Mouse (Mus musculus) urinary bladder, postnatal 14 days (tissue): ENCODE data around the gene Gm13757.
"Not testable (repeated sequence)": the region's sequence is repeated elsewhere in the genome, so short reads cannot be mapped to it uniquely, and the experiment has no call there.

Experiments
- DNase-seq: peaks from one replicate; pipeline ENCODE4 v3.0.0; 2021; ENCODE audit warnings: low spot score

Gene Gm13757

DNA sequence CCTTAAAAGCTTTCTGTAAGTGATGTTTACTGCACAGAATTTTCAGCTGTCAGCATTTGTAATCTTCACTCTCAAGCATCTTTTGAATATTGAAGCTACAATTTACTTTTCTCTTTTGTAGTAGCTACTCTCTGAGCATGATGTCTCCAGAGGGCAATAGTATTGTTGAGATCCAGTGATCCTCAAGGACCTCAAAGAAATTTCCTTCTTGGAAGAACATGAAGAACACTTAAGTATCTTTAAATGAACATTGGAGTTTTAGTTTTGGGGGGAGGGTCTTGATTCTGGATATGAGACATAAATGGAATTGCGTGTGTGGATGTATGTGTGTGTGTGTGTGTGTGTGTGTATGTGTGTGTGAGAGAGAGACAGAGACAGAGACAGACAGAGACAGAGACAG lies at the start of gene Gm13757:
TSS of gene Gm13757 (minus strand) at position 101 of the 400 bp plus-strand sequence.
- DNase-seq: no peak

DNA sequence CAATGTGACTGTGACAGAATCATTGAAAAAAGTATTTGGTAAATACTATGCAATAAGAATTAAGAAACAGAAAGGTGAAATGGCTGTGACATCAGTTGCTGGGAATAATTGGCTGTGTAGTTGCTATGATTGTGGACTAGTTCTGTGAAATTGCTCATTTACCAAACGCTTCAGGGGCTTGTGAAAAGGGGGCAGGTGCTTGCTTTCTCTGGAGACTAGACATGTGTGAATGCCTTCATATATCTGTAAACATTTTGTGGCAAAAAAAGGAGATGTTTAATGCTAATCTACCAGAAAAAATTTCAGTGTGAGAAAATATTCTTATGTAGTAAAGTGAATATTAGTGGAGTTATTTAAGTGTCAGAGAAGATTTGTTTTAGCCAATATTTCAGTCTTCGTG lies 44.1 kb upstream of the Gm13757 start, which contains the start of gene Olfr1185-ps1:
TSS of gene Olfr1185-ps1 (plus strand) at position 301 of the 400 bp plus-strand sequence.
- DNase-seq: no peak

DNA sequence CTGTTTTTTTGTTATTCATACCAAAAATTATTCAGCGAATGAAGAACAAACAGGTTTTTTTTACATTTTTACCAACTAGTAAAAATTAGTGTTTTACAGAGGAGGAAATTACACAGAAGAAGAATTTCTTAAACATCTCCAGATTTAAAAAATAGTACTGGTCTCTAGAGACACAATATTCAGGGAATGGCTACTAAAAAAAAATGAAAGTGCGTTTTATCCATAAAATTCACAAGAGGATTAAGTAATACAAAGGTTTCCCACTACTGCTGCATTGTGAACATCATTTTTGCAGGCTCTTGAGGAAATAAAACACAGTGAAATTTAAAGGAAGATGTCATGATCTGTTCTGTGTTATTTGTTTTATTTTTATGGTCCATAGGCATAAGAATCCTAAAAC lies 34.4 kb upstream of the Gm13757 start, which contains the start of gene Olfr1184:
TSS of gene Olfr1184 (plus strand) at position 301 of the 400 bp plus-strand sequence.
- no peak for DNase-seq

DNA sequence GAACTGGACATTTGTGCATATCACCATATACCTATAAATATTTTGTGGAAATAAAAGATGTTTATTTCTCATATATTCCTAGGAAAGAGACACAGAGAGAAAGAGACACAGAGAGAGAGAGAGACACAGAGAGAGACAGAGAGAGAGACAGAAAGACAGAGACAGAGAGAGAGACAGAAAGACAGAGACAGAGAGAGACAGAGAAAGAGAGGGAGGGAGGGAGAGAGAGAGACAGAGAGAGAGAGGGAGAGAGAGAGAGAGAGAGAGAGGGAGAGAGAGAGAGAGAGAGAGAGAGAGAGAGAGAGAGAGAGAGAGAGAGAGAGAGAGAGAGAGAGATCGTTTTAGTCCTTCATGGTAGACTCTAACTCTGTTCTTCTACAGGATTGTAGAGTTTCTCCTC lies 5.6 kb upstream of the Gm13757 start, which contains the start of gene Olfr1183:
TSS of gene Olfr1183 (plus strand) at position 301 of the 400 bp plus-strand sequence.
- DNase-seq: not testable (repeated sequence)

DNA sequence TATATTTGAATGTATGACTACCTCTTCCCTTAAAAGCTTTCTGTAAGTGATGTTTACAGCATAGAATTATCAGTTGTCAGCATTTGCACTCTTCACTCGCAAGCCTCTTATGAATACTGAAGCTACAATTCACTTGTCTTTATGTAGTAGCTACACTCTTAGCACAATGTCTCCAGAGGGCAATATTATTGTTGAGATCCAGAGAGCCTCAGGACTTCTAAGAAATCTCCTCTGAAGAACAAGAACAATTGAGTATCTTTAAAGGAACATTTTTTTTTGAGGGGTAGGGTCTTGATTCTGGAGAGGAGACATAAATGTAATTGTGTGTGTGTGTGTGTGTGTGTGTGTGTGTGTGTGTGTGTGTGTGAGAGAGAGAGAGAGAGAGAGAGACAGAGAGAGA lies 22.9 kb downstream of the Gm13757 start, which contains the start of gene Olfr1181:
TSS of gene Olfr1181 (minus strand) at position 101 of the 400 bp plus-strand sequence.
- DNase-seq: no peak

DNA sequence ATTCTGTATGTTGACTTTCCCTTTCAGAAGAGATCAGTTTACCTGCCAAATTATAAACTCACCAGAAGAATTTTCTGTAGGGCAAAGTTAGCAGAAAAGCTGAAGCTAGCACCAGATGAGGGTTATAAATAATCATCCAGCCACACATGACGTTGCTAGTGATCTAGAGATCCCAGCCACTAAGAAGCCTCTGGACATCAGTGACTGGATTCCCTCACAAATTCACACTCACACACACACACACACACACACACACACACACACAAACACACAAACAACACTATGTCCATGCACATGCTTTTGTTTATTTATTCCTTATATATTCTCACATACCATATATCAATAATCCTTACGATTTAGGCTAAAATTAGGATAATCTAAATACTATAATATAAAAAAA lies 29.9 kb downstream of the Gm13757 start, which contains the start of gene Olfr1180:
TSS of gene Olfr1180 (minus strand) at position 101 of the 400 bp plus-strand sequence.
- DNase-seq: no peak

DNA sequence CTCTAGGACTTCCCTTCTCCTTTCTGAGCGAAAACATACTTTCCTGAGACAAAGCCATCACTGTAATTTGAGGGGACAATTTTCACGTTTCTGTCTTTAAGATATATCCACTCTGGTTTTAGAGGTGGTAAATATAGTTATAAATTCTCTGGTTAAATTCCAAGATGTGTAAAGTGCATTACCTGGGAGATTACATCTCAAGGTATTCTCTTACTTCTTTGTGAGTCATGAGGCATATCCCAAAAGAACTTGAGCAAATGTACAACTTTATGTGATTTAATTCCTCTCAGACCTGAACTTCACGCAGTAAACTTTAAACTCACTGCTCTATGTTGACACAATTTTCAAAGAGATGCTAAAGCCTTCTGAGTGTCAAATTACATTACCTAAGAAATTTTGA lies 42.6 kb downstream of the Gm13757 start, which contains the start of gene Olfr1179:
TSS of gene Olfr1179 (minus strand) at position 101 of the 400 bp plus-strand sequence.
- DNase-seq: no peak
